Mouse (Mus musculus): ENCODE measurements around the gene Hilpda.

Hilpda gene

DNA sequence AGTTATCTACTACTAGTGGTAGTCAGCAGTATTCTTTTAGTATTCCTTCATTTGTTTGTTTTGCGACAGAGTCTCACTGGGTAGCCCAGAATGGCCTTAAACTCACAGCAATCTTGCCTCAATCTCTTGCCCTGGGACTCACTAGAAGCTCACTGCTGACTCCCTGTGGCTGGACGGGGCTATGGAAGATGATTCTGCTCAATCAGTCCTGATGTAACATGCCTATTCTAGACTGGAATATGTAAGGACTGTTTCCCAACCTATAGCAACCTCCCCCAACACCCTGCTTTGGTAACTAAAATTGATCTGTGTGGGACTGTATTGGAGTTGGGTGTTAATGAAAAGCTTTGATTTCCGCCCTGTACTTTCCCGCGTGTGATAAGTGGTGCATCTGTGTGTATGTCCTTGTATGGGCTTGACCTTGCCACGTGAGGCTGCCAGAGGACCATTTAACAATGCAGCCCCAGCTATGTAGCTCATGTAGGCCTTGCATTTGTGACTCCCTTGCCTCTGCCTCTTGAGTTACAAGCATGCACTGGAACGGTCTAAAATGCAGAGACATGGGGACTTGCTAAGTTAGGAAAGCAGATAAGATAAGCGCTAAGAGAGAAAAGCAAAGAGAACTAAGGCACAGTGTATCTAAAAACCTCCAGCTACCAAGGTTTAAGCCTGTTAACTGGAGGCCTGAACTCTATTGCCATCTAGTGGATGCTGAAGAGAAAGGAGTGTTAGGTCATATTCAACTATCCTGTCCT, 6.4 kb downstream of the Hilpda start:
- peak; percentile 15 to 31 for DNase-seq

GRCm38 (mm10) chr6:29279293-29279692, 7.0 kb downstream of the Hilpda start, which contains the start of gene Fam71f2:
Fam71f2 (plus strand) TSS chr6:29279593.
- DNase-seq = no peak

DNA sequence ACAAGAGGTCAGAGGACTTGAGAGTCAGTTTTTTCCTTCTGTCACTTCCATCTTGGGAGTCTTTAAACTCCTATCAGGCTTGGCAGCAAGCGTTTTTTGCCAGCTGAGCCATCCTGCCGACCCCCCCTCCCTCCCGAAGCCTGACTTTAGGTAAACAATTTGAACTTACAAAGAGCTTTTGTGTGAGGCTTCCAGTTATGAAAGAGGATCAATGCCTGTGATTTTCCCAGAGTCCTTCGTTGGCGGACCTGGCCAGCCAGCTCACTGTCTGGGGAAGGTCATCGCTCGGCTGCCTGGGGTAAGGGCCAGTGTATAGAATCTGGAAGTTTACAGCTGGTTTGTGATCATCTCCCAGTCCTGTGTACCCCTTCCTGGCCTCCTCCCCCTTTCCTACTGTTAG, 8.4 kb downstream of the Hilpda start:
- no peak for DNase-seq

GRCm38 (mm10) chr6:29286870-29287269, 14.6 kb downstream of the Hilpda start:
- DNase-seq = no peak

- DNase-seq = no peak
These were observed 15.2 kb downstream of the Hilpda start for GRCm38 (mm10) chr6:29287481-29287880.

- no peak for DNase-seq
These were observed 15.7 kb downstream of the Hilpda start for GRCm38 (mm10) chr6:29287944-29288343.

DNA sequence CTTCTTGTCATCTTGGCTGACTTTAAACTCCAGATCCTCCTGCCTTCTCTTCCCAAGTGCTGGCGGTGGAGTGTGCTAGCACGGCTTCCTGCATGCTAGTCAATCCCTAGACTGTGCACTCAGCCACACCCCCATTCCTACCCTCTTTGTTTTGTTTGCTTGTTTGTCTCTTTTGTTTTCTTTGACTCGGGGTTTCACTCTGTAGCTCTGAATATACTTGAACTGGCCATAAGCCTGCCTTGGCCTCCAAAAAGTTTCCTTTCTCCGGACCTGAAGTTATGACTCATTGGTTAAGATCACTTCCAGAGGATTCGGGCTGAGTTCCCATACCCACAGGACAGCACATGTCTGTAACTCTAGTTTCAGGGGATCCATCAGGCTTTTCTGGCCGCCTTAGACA, 16.4 kb downstream of the Hilpda start:
- no peak for DNase-seq

- DNase-seq = no peak
These were observed 26.8 kb downstream of the Hilpda start for GRCm38 (mm10) chr6:29299112-29299511.

GRCm38 (mm10) chr6:29303251-29303650, 31.0 kb downstream of the Hilpda start:
- no peak for DNase-seq

DNA sequence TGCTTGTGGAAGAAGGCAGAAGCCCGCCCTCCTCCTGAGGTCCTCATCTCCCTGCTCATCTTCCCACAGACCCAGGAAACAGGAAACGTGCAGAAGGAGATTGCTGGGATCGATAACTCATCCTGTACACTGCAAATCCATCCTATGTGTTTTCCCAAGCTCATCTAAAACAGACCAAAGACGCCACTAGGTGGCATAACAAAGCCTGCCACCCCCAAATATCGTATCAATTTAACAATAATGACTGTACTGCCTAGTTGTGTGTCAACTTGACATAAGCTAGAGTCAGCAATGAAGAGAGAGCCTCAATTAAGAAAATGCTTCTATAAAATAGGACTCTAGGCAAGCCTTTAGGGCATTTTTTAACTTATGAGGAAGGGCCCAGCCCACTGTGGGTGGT, 31.4 kb downstream of the Hilpda start:
- no peak for DNase-seq

- DNase-seq = no peak
These were observed 33.2 kb downstream of the Hilpda start for GRCm38 (mm10) chr6:29305462-29305861.

- DNase-seq = no peak
These were observed 36.7 kb downstream of the Hilpda start for GRCm38 (mm10) chr6:29308846-29309605.

- no peak for DNase-seq
These were observed 41.5 kb downstream of the Hilpda start for GRCm38 (mm10) chr6:29313690-29314202.

DNA sequence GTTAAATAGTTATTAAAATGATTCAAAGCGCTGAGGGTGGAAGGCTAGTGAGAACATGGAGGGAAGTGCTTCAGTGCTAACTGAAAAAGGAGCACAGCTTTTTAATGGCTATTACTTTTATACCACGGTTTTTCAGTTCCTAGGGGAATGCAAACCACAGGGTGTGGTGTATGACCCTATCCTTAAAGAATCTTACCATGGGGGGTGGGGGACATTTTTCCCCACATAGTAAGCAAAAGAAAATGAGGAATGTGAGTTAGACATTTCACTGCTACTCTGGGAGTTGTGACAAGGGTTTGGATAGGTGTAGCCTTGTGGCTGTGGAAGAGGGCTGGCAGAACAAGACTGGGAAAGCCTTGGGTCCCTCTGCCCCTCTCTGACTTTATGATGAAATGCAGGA, 45.0 kb downstream of the Hilpda start:
- no peak for DNase-seq

DNA sequence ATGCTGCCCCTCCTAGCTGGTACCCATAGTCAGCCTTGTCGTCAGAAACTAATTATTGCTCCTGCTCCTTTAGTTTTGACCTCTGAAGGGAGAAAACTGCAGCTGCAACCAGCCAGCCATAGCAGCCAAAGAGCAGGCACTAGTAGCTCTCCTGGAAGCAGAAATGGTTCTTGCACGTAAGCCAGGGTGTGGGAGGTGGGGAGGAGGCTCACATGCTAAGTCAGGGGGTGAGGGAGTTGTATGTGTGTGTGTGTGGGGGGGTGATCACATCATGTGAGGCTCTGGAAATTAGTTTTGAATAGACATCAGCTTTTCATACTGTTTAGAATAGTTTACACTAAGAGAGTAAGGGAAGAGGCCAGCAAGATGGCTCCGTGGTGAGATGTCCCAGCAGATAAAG, 45.7 kb downstream of the Hilpda start:
- no peak for DNase-seq

- peak; percentile 14 to 21 for DNase-seq
These were observed 46.6 kb downstream of the Hilpda start, which contains the start of gene Fam71f1 for GRCm38 (mm10) chr6:29318879-29319278. Fam71f1 (plus strand) TSS chr6:29319140.

DNA sequence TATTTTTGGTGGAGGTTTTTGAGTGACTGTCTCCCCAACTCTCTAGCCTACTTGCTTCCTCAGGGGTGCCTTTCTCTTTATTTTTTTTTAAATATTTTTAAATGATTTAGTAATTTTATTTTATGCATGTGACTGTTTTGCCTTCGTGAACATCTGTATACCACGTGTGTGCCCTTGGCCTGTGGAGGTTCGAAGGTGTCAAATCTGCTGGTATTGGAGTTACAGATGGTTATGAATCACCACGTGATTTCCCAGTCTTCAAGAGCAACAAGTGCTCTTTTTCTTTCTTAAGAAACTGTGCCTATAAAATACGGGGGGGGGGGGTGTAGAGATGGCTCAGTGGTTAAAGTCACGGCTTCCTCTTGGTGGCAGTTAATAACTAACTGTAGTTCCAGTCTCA, 49.3 kb downstream of the Hilpda start:
- DNase-seq = no peak

DNA sequence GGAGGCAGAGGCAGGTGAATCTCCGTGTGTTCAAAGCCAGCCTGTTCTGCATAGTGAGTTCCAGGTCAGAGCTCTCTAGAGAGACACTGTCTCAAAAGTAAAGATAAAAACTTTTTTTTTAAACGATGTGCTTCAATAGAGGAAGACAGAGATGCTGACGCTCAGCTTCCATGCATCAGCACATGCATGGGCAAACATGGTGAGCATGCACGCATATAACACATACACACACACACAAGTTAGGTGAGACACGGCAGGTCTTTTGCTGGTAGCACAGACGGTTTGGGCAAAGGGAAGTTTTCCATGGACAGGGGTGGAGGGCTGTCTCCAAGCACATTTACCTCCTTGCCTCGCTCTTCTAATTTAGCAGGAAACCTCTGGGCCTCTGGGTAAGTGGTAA, 49.9 kb downstream of the Hilpda start:
- no peak for DNase-seq

- no peak for DNase-seq
These were observed 50.4 kb downstream of the Hilpda start for GRCm38 (mm10) chr6:29322735-29323134.

Data from kidney, adult 8-10 months (tissue).